Mouse (Mus musculus) spleen, adult 2 months (tissue): ENCODE measurements at regions not wholly inside any gene's neighbourhood (a gene's known extent, or its start where the extent isn't known, plus 50 kb on each side); places are given as distances from the start of the nearest gene placed in this dataset.

Experiments
- CTCF ChIP-seq: fragments of 200-500 bp; IDR thresholded peaks from 2 replicates; pipeline ENCODE4 v1.5.1; 2011; ENCODE audit warnings: mild to moderate bottlenecking, inconsistent platforms; ENCODE audit not compliant: insufficient read depth, insufficient read length, insufficient replicate concordance; ENCODE audit errors: extremely low read depth
- POLR2A ChIP-seq: fragments of 200-500 bp; IDR thresholded peaks from 2 replicates; pipeline ENCODE4 v1.6.1; 2011; ENCODE audit warnings: low read depth, low read length, inconsistent platforms

DNA sequence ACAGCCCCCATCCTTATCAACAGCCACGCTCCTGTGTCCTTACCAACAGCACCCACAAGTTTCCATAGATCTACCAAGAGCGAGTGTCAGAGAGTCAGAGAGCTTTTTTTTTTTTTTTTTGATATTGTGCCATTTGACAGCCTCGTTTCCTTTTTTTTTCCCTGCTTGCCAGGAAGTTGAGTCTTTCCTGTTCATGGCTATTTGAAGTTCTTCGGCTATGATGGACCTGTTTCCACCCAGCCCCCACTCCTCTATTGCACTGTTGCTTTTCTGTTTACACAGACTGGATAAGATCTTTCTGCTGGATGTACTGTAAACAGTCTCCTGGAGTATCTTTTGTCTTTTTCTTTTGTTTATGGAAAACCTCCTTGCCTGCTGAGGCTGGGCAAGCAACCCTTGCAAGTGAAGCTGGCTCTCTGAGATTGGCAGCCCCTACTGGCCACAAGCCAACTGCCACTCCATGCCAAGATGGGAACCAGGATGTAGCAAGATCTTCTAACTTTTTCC lies 80.4 kb upstream of the Bcor start:
- no peak for TF ChIP-seq POLR2A
- TF ChIP-seq CTCF = no peak
